Mouse (Mus musculus): ENCODE results near the gene Sh3bgrl2.

- TF ChIP-seq CTCF (IDR thresholded peaks at IDR 0.05; ENCODE audit: insufficient read depth, low read length) (no peak), POLR2A (IDR thresholded peaks at IDR 0.05; ENCODE audit: borderline replicate concordance, extremely low read depth, low read depth, low read length) (no peak)
These were observed 40.9 kb downstream of the Sh3bgrl2 start for GRCm38 (mm10) chr9:83589063-83589462.

Measured in lung, adult 2 months (tissue).